Mouse (Mus musculus): ENCODE measurements around the gene Tpx2.

DNA sequence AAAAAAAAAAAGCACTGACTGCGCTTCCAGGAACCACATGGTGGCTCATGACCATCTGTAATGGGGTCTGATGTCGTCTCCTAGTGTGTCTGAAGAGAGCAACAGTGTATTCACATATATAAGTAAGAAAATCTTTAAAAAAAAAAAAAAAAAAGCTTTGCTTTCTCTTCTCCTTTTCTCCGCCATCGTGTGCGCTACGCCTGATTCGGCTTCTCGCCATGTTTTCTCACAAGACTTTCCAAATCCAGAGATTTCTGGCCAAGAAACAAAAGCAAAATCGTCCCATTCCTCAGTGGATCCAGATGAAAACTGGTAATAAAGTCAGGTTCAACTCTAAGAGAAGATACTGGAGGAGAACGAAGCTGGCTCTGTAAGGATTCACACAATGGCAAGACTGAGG is 45.5 kb upstream of the Tpx2 start:
- TF ChIP-seq CTCF (conservative IDR thresholded peaks at IDR 0.05; ENCODE audit: low read length) (no peak), POU5F1 (IDR thresholded peaks at IDR 0.05; ENCODE audit: borderline replicate concordance, low read length) (no peak), NANOG (IDR thresholded peaks at IDR 0.05; ENCODE audit: borderline replicate concordance, low read length) (no peak)

Data from E14TG2a.4 (cell line).